Mouse (Mus musculus): ENCODE data around the gene Polr3h. TPM values are rescaled to one million over a fixed set of nuclear protein-coding genes. Genes with fewer than 3 reads are reported as not detected.

The Polr3h gene
- total RNA-seq, 1 experiment: 83.7 TPM

DNA sequence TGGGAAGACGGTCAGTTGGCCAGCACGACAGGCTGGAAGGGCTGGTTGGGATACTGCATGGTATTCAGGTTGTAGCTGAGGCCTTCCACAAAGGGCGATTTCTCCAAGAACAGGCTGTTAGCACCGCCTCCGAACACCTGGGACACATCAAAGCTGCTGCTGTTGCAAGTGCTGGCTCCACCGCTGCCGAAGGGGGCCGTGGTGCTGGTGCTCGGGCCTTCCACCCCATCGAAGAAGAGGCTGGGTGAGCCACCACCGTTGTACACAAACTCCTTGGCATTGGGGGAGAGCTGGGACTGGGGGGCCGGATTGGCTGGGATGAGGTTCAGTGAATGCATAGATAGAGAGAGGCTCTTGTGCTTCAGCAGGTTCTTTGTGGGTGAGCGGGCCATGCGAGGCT lies 75.3 kb downstream of the Polr3h start:
- H3K9me3 ChIP-seq (ENCODE audit: control insufficient read depth, insufficient read depth, low read depth, low read length): no peaks in the 10 kb centered on the region
- no peak overlapping the region for H3K27ac ChIP-seq (ENCODE audit: insufficient read depth, low read depth, low read length, poor library complexity, severe bottlenecking)
- H3K4me1 ChIP-seq (ENCODE audit: control insufficient read depth in 2 of 2, insufficient read depth in 2 of 2, low read length in 2 of 2, poor library complexity in 1 of 2): peaks cover 0 to 20% of the 10 kb centered on the region in 2 experiments; a peak in 3 of 4 replicates
- TF ChIP-seq ZNF384 (IDR thresholded peaks at IDR 0.05; ENCODE audit: low read depth, low read length) (no peak), MAFK (IDR thresholded peaks at IDR 0.05; ENCODE audit: insufficient read depth, low read depth, low read length) (no peak), ZC3H11A (IDR thresholded peaks at IDR 0.05; ENCODE audit: borderline replicate concordance, low read depth, low read length) (no peak), CHD2 (IDR thresholded peaks at IDR 0.05; ENCODE audit: low read depth, low read length) (no peak), HCFC1 (IDR thresholded peaks at IDR 0.05; ENCODE audit: borderline replicate concordance, insufficient read depth, low read length) (no peak)
- peak overlapping the region in 1 of 2 experiments; percentile 45; a peak in 1 of 4 replicates for H3K4me3 ChIP-seq (ENCODE audit: insufficient read depth in 1 of 2, low read depth in 1 of 2, low read length in 2 of 2, poor library complexity in 1 of 2, severe bottlenecking in 1 of 2)
- in situ Hi-C loops (cut with MboI; ENCODE audit: low sequenced_read_pairs in 2 of 2, unreplicated experiment in 2 of 2): no loop called here
- DNase-seq (ENCODE audit: low read depth, low spot score): no peak
- H3K36me3 ChIP-seq (ENCODE audit: control insufficient read depth, insufficient read depth, low read length, poor library complexity, severe bottlenecking): peaks cover 11% of the 10 kb centered on the region; the same call in 1 of the 2 replicates
- H3K9ac ChIP-seq (ENCODE audit: insufficient read depth, low read depth, low read length, poor library complexity, severe bottlenecking): no peak overlapping the region

- no peaks in the 10 kb centered on the region for H3K9me3 ChIP-seq (ENCODE audit: control insufficient read depth, insufficient read depth, low read depth, low read length)
- H3K4me3 ChIP-seq (ENCODE audit: insufficient read depth in 1 of 2, low read depth in 1 of 2, low read length in 2 of 2, poor library complexity in 1 of 2, severe bottlenecking in 1 of 2): no peak overlapping the region
- no peak overlapping the region for H3K9ac ChIP-seq (ENCODE audit: insufficient read depth, low read depth, low read length, poor library complexity, severe bottlenecking)
- in situ Hi-C loops (cut with MboI; ENCODE audit: low sequenced_read_pairs in 2 of 2, unreplicated experiment in 2 of 2): no loop called here
- H3K4me1 ChIP-seq (ENCODE audit: control insufficient read depth in 2 of 2, insufficient read depth in 2 of 2, low read length in 2 of 2, poor library complexity in 1 of 2): peaks cover 0 to 20% of the 10 kb centered on the region in 2 experiments; a peak in 3 of 4 replicates
- H3K36me3 ChIP-seq (ENCODE audit: control insufficient read depth, insufficient read depth, low read length, poor library complexity, severe bottlenecking): peaks cover 11% of the 10 kb centered on the region; the same call in 1 of the 2 replicates
- TF ChIP-seq HCFC1 (IDR thresholded peaks at IDR 0.05; ENCODE audit: borderline replicate concordance, insufficient read depth, low read length): no peak
- TF ChIP-seq MAFK (IDR thresholded peaks at IDR 0.05; ENCODE audit: insufficient read depth, low read depth, low read length): no peak
- TF ChIP-seq ZC3H11A (IDR thresholded peaks at IDR 0.05; ENCODE audit: borderline replicate concordance, low read depth, low read length): no peak
- no peak for TF ChIP-seq ZNF384 (IDR thresholded peaks at IDR 0.05; ENCODE audit: low read depth, low read length)
- TF ChIP-seq CHD2 (IDR thresholded peaks at IDR 0.05; ENCODE audit: low read depth, low read length): no peak
- H3K27ac ChIP-seq (ENCODE audit: insufficient read depth, low read depth, low read length, poor library complexity, severe bottlenecking): no peak overlapping the region
- DNase-seq (ENCODE audit: low read depth, low spot score): no peak
These were observed 76.9 kb downstream of the Polr3h start for GRCm38 (mm10) chr15:81849104-81849503.

GRCm38 (mm10) chr15:81848301-81848700 lies 77.7 kb downstream of the Polr3h start:
- DNase-seq (ENCODE audit: low read depth, low spot score): no peak
- no peaks in the 10 kb centered on the region for H3K9me3 ChIP-seq (ENCODE audit: control insufficient read depth, insufficient read depth, low read depth, low read length)
- in situ Hi-C loops (cut with MboI; ENCODE audit: low sequenced_read_pairs in 2 of 2, unreplicated experiment in 2 of 2): no loop called here

GRCm38 (mm10) chr15:81847861-81848260 lies 78.2 kb downstream of the Polr3h start:
- DNase-seq (ENCODE audit: low read depth, low spot score): no peak
- H3K9ac ChIP-seq (ENCODE audit: insufficient read depth, low read depth, low read length, poor library complexity, severe bottlenecking): no peak overlapping the region
- H3K4me3 ChIP-seq (ENCODE audit: insufficient read depth in 1 of 2, low read depth in 1 of 2, low read length in 2 of 2, poor library complexity in 1 of 2, severe bottlenecking in 1 of 2): no peak overlapping the region
- peaks cover 11% of the 10 kb centered on the region; the same call in 1 of the 2 replicates for H3K36me3 ChIP-seq (ENCODE audit: control insufficient read depth, insufficient read depth, low read length, poor library complexity, severe bottlenecking)
- in situ Hi-C loops (cut with MboI; ENCODE audit: low sequenced_read_pairs in 2 of 2, unreplicated experiment in 2 of 2): no loop called here
- no peak overlapping the region for H3K27ac ChIP-seq (ENCODE audit: insufficient read depth, low read depth, low read length, poor library complexity, severe bottlenecking)
- peaks cover 0 to 20% of the 10 kb centered on the region in 2 experiments; a peak in 3 of 4 replicates for H3K4me1 ChIP-seq (ENCODE audit: control insufficient read depth in 2 of 2, insufficient read depth in 2 of 2, low read length in 2 of 2, poor library complexity in 1 of 2)
- no peaks in the 10 kb centered on the region for H3K9me3 ChIP-seq (ENCODE audit: control insufficient read depth, insufficient read depth, low read depth, low read length)
- TF ChIP-seq HCFC1 (IDR thresholded peaks at IDR 0.05; ENCODE audit: borderline replicate concordance, insufficient read depth, low read length) (no peak), ZC3H11A (IDR thresholded peaks at IDR 0.05; ENCODE audit: borderline replicate concordance, low read depth, low read length) (no peak), MAFK (IDR thresholded peaks at IDR 0.05; ENCODE audit: insufficient read depth, low read depth, low read length) (no peak), ZNF384 (IDR thresholded peaks at IDR 0.05; ENCODE audit: low read depth, low read length) (no peak), CHD2 (IDR thresholded peaks at IDR 0.05; ENCODE audit: low read depth, low read length) (no peak)

More at GRCm38 (mm10) chr15:81848301-81848700, 77.7 kb downstream of the Polr3h start:
- H3K9ac ChIP-seq (ENCODE audit: insufficient read depth, low read depth, low read length, poor library complexity, severe bottlenecking): no peak overlapping the region
- no peak overlapping the region for H3K27ac ChIP-seq (ENCODE audit: insufficient read depth, low read depth, low read length, poor library complexity, severe bottlenecking)
- H3K4me1 ChIP-seq (ENCODE audit: control insufficient read depth in 2 of 2, insufficient read depth in 2 of 2, low read length in 2 of 2, poor library complexity in 1 of 2): peaks cover 0 to 20% of the 10 kb centered on the region in 2 experiments; a peak in 3 of 4 replicates
- TF ChIP-seq MAFK (IDR thresholded peaks at IDR 0.05; ENCODE audit: insufficient read depth, low read depth, low read length): no peak
- TF ChIP-seq ZNF384 (IDR thresholded peaks at IDR 0.05; ENCODE audit: low read depth, low read length): 0 out of 2 replicates have a peak, but pooled peaks have one; percentile 14
- no peak for TF ChIP-seq CHD2 (IDR thresholded peaks at IDR 0.05; ENCODE audit: low read depth, low read length)
- no peak for TF ChIP-seq ZC3H11A (IDR thresholded peaks at IDR 0.05; ENCODE audit: borderline replicate concordance, low read depth, low read length)
- no peak for TF ChIP-seq HCFC1 (IDR thresholded peaks at IDR 0.05; ENCODE audit: borderline replicate concordance, insufficient read depth, low read length)
- peaks cover 11% of the 10 kb centered on the region; the same call in 1 of the 2 replicates for H3K36me3 ChIP-seq (ENCODE audit: control insufficient read depth, insufficient read depth, low read length, poor library complexity, severe bottlenecking)
- H3K4me3 ChIP-seq (ENCODE audit: insufficient read depth in 1 of 2, low read depth in 1 of 2, low read length in 2 of 2, poor library complexity in 1 of 2, severe bottlenecking in 1 of 2): no peak overlapping the region

Data from ES-E14 (cell line).